Mouse (Mus musculus) bone marrow macrophage, adult 2 months (primary cell): Measurements from ENCODE around the gene Plpp3.

Experiments
- CTCF ChIP-seq: IDR thresholded peaks from 2 replicates; pipeline ENCODE4 v1.5.1; 2012; ENCODE audit warnings: low read depth, mild to moderate bottlenecking, low read length, moderate library complexity
- POLR2A ChIP-seq: IDR thresholded peaks from 2 replicates; pipeline ENCODE4 v1.6.1; 2012; ENCODE audit warnings: mild to moderate bottlenecking, low read depth, low read length, borderline replicate concordance

DNA sequence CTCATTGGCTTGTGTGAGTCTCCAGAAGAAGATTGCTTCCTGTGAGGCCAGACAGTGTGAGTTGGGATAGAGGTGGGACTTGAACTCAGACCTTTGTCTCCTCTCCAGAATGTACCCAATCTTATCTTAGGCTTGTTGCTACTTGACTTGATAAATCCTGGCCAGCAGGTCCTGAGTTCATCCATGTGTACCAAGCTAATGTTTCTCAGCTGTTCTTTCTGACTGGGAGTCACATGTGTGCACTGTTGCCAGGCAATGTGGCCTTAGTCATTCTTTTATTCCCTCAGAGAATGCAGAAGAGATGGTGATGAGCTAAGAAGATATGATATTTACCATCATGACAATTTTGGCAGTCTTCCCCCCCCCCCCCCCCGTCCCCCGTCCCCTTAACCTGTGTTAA, 115.9 kb downstream of the Plpp3 start:
- no peak for TF ChIP-seq CTCF
- no peak for TF ChIP-seq POLR2A
